Mouse (Mus musculus) Patski (cell line): ENCODE measurements at regions not wholly inside any gene's neighbourhood (a gene's known extent, or its start where the extent isn't known, plus 50 kb on each side); places are given as distances from the start of the nearest gene placed in this dataset.

Experiments used
- ATAC-seq: fragments of 100-300 bp; one replicate; pipeline ENCODE4 v1.8.0; 2021
- CTCF ChIA-PET: fragments of 350-600 bp; sonication (Branson Sonifier 250); formaldehyde crosslinking; loops from one replicate; lab custom pipeline; 2022; ENCODE audit warnings: inconsistent platforms; lab: Charles Lee
- POLR2A ChIA-PET: fragments of 350-600 bp; sonication (Branson Sonifier 250); formaldehyde crosslinking; loops from one replicate; lab custom pipeline; 2022; ENCODE audit warnings: antibody characterized with exemption, inconsistent platforms; lab: Charles Lee
- DNase-seq: peaks from one replicate; pipeline ENCODE4 v3.0.0-alpha.2; 2011; ENCODE audit warnings: low read depth, low spot score
- H3K27me3 ChIP-seq: fragments of 371-371 bp; one replicate; pipeline ENCODE4 v1.5.1; 2021
- CTCF ChIP-seq: fragments of 100-300 bp; IDR thresholded peaks from one replicate; pipeline ENCODE4 v1.5.1; 2021
- in situ Hi-C: fragments of 300-500 bp; cut with MboI; formaldehyde crosslinking; loops from 3 replicates; pipeline ENCODE4 v1.11.1; 2018; ENCODE audit warnings: low pct_unique_long_range_greater_than_20kb, mixed read lengths

DNA sequence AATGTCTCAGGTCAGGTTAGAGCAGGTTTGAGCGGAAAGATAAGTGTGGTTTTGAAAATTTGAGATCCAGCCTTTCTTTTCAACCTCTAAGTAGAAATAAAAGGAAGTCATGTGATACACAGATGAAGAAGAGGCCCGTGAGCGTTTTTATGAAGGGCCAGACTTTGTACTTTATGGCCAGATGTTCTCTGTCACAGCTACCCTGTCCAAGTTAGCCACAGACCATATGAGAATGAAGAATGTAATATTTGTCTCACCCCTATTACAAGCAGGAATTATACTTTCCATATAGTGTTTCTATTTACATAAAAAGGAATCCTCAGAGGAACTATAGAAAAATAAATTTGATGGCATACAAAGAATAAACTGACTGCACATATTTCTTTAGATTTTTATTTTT is 114.9 kb upstream of the Ahr start:
- ChIA-PET CTCF (no interaction called here), POLR2A (no interaction called here)
- DNase-seq: no peak
- no peak for TF ChIP-seq CTCF
- in situ Hi-C loops: no loop called here
- no peaks in the 10 kb centered on the region for H3K27me3 ChIP-seq
- no peak for ATAC-seq

DNA sequence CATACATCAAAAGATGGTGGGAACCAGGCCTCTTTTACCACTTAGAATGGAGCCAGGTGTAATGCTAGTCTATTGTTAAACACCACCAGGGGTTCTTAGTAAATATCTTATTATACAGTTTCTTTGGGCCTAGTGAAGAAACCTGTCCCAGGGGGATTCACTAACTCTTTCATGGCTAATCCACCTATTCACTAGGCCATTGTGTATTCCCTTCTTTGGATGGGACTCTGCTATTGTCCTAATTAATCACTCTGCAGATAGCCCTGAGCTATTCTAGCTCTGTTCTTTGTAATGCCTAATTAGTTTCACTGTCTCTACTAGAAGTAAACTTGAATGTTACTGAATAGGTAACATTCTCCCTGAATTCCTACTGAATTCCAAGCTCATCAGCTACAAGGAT is 107.6 kb upstream of the Ahr start:
- ChIA-PET POLR2A (no interaction called here), CTCF (no interaction called here)
- DNase-seq: no peak
- no peak for ATAC-seq
- in situ Hi-C loops: no loop called here
- TF ChIP-seq CTCF: no peak
- no peaks in the 10 kb centered on the region for H3K27me3 ChIP-seq

DNA sequence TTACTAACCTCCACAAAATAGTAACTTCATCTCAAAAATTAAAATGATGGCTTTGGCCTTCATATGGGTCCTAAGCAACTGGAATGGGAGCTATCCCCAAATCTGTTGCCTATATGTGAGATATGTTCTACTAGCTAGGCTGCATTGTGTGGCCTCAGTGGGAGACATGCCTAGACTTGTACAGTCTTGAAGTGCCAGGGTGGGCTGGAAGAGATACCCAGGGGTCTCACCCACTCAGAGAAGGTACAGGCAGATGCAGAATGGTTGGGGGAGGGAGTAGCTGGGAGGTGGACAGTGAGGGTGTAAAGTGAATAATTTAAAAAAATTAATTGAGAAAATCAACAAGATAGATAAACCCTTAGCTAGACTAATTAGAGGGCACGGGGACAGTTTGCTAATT is 106.9 kb upstream of the Ahr start:
- no peak for TF ChIP-seq CTCF
- H3K27me3 ChIP-seq: no peaks in the 10 kb centered on the region
- DNase-seq: no peak
- in situ Hi-C loops: no loop called here
- no peak for ATAC-seq
- ChIA-PET CTCF (no interaction called here), POLR2A (no interaction called here)

DNA sequence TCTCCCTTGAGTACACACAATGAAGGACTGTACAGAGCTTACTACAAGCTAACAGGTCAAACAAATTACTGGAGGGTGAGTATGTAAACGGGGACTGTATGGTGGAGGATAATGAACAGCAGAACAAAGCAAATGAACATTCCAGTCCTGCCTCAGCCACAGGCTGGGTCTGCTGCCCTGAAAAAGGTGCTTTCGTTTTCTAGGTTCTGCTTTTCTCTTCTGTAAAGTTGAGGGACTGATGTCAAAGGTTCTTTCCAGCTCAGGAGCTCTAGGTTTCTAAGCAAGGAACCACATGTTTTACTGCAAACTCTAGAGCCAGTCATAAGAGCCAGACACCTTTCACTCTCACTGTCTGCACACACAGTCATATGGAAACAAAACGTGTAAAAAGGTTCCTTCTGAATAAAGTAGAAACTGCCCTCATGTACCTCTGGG is 106.1 kb upstream of the Ahr start:
- in situ Hi-C loops: no loop called here
- CTCF ChIA-PET: no interaction called here
- POLR2A ChIA-PET: no interaction called here
- no peaks in the 10 kb centered on the region for H3K27me3 ChIP-seq
- DNase-seq (no peak), ATAC-seq (no peak)
- no peak for TF ChIP-seq CTCF

DNA sequence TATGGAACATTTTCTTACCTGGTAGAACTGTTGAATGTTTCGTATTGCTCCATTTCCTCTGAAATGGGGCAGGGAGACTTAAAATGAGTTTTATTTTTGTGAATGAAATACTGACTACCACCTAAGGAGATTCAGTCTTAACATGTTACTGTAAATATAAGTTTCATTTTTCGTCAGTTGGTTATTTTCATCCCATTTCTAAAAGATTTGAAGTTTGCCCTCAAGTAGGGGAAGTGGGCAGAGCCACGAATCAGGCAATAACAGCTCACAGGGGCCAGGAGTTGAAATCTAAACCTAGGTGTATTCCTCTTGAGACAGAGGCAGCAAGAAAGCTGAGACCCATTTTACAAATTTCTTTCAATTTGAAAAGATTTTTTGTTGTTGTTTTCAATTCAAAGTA is 88.6 kb upstream of the Ahr start:
- DNase-seq: no peak
- in situ Hi-C loops: no loop called here
- ChIA-PET POLR2A (no interaction called here), CTCF (no interaction called here)
- TF ChIP-seq CTCF: no peak
- no peaks in the 10 kb centered on the region for H3K27me3 ChIP-seq
- ATAC-seq: no peak

DNA sequence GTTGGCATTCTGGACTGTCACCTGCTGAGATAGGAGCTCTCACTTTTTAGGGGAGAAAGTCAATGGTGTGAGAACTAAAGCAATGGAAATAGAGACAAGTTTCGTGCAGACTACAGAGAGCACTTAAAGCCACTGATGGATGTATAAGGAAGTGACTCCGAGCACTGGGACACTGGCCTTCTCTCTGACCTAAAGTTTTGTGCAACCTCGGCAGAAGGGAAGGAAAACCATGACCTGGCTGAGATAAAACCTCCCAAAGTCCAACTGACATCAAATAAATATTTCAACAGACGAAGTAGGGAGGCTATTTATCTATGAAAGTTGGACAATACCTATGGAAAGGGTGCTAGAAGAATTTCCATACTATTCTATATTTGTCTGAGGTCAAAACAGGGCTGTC is 80.0 kb upstream of the Ahr start:
- no peaks in the 10 kb centered on the region for H3K27me3 ChIP-seq
- ChIA-PET CTCF (no interaction called here), POLR2A (no interaction called here)
- in situ Hi-C loops: no loop called here
- DNase-seq: no peak
- TF ChIP-seq CTCF: no peak
- no peak for ATAC-seq

DNA sequence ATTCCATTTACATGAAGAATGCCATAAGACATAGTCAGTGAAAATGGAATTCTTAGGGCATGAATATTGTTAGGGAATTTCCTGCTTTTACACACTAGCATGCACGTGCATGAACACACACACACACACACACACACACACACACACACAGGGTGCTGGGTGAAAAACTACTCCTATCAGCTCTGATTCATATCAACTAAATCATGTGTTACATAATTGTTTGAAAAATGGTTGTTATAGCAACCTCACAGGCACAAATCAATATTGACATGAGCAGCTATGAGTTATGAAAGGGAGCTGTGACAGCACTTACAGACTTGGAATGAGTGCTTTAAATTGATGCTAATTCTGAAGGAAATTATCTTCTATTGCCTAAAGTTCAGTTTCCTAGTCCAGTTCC is 72.8 kb upstream of the Ahr start:
- no peak for TF ChIP-seq CTCF
- POLR2A ChIA-PET: no interaction called here
- in situ Hi-C loops: no loop called here
- CTCF ChIA-PET: no interaction called here
- H3K27me3 ChIP-seq: no peaks in the 10 kb centered on the region
- no peak for ATAC-seq
- no peak for DNase-seq

DNA sequence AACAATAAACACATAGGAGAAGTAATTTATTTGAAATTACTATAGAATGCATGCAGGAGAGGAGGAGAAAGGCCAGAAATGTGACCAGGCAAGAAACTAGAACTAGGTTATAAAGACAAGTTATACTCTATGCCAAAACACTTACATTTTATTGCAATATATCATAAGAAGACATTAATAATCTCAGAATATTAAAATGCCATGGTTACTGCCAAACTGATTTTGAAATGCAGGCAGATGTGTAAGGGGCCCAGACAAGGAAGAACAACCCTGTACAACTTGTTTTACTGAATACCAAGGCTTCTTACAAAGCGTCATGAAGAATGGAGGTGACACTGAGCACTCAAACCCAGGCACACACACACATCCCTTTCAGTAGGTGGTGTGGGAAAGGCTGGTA is 68.9 kb upstream of the Ahr start:
- in situ Hi-C loops: no loop called here
- ATAC-seq (no peak), DNase-seq (no peak)
- CTCF ChIA-PET: no interaction called here
- POLR2A ChIA-PET: no interaction called here
- no peaks in the 10 kb centered on the region for H3K27me3 ChIP-seq
- TF ChIP-seq CTCF: no peak

DNA sequence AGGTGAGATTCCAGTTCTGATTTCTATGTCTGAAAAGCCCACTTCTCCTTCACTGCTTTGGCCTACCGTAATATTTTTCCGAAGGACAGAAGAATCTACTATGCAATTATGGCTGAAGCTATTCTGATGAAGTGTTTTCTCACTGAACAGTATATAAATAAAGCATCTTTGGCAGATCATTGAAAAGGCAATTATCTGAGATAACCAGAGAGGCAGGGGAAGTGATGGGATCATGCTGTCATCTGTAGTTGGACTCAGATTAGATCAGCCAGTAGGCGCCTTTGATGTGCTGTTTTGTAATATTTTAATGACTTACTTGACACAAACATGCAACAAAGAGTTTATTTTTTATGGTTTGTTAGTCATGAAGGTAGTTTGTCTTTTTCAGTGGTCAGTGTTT is 67.8 kb upstream of the Ahr start:
- in situ Hi-C loops: no loop called here
- DNase-seq (no peak), ATAC-seq (no peak)
- no peaks in the 10 kb centered on the region for H3K27me3 ChIP-seq
- TF ChIP-seq CTCF: no peak
- CTCF ChIA-PET: interaction anchor here (1.2 kb wide), 1 partner anchor 10 kb away, joined by 3 read pairs; no protein-coding TSS in a partner anchor
- POLR2A ChIA-PET: no interaction called here

DNA sequence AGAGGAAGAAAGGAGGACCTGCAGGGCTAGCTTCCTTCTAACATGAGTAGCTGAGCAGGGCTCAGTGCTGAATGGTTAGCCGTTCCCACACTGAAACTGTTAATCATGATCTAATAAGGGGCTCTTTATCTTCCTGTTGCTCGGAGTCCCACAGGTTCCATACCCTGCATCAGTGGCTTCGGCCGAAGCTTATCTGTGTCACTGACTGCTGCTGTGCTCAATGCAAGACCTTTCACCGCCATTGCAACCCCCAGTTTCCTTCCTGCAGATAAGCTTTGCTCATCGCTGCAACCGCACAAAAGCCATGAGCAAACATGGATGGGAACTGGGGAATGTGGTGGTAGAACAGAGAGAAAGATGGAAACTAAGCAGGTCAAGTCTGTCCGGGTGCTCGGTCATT is 63.5 kb upstream of the Ahr start:
- H3K27me3 ChIP-seq: no peaks in the 10 kb centered on the region
- in situ Hi-C loops: no loop called here
- no peak for TF ChIP-seq CTCF
- DNase-seq (no peak), ATAC-seq (no peak)
- POLR2A ChIA-PET: no interaction called here
- CTCF ChIA-PET: no interaction called here

DNA sequence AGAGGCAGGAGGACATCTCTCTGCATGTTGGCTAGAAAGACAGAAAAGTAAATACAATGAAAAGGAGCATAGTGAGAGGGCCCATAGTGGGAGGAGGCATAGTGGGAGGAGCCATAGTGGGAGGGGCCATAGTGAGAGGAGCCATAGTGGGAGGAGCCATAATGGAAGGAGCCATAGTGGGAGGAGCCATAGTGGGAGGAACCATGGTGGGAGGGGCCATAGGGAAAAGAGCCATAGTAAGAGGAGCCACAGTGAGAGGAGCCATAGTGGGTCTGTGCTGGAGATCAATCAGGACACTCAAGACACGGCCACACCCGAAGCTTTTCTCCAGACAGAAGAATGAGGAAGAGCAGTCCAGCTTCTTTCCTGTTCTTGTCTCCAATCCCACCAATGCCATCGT is 58.0 kb upstream of the Ahr start:
- ChIA-PET POLR2A (no interaction called here), CTCF (interaction anchor here (0.9 kb wide), 1 partner anchor 10 kb away, joined by 3 read pairs; no protein-coding TSS in a partner anchor)
- H3K27me3 ChIP-seq: no peaks in the 10 kb centered on the region
- TF ChIP-seq CTCF: no peak
- in situ Hi-C loops: no loop called here
- DNase-seq (no peak), ATAC-seq (no peak)
